Mouse (Mus musculus) lung, postnatal 14 days (tissue): ENCODE measurements around the gene Elovl5.
"Not testable (repeated sequence)": the region's sequence is repeated elsewhere in the genome, so short reads cannot be mapped to it uniquely, and the experiment has no call there.

Experiments
- DNase-seq: peaks from one replicate; pipeline ENCODE4 v3.0.0; 2021

Elovl5 gene

DNA sequence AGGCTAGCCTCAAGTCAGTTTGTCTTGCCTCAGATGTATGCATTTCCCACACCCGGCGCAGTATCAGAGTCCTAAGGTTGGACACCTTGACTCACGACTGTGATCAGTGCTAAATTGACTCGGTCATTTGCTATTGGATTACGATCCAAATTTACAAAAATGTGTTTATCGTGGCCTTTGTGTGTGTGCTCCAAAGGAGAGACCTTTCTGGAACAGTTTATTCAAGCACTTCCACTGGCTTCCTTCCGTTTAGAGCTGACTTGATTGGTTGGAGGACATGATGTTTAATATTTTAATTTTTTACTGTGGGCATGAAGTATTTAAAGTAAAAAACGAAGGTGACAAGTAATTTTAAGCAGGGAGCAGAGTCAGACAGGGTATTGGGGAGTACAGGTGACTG, 38.8 kb downstream of the Elovl5 start:
- DNase-seq, result no peak

- no peak for DNase-seq
Measured at GRCm38 (mm10) chr9:77958327-77958726, 41.2 kb downstream of the Elovl5 start.

GRCm38 (mm10) chr9:77959759-77960158, 42.6 kb downstream of the Elovl5 start:
- no peak for DNase-seq

- no peak for DNase-seq
Measured at GRCm38 (mm10) chr9:77961350-77961749, 44.2 kb downstream of the Elovl5 start.

GRCm38 (mm10) chr9:77964084-77964483, 46.9 kb downstream of the Elovl5 start:
- DNase-seq, result no peak

- no peak for DNase-seq
Measured at GRCm38 (mm10) chr9:77965287-77965686, 48.1 kb downstream of the Elovl5 start.

DNA sequence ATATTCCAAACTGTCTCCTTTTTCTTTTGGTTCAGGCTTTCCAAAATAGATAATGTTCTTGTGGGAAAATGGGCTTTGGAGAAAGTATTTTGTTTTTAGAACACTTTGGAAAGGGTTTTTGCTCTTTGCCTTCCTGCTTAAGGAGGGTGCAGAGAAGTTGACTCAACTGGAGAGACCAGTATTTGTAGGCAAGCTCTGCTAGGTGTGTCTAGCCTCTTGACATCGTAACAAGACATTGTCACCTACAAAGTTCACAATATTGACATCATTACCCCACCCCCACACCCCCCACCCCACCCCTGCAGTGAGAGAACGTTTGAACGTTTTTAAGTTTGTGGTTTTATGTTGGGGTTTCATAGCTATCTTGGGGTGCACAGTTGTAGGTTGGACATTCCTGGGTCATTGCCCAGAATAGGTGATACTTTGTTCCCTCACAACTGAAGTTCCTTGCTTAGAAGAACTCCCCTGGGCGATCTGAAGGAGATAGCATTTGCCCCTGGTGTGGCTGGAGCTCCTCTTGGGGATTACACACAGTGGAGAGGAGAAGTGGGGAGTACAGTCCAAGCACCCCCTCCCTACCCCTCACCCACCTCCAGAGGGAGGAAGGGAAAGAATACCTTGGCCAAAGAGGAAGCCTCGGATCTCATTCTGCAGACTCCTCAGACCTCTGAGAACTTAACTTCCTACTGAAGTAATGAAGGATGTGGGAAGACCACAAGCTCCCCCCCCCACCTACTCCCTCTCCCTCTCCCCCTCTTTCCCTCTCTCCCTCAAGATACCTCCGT, 48.8 kb downstream of the Elovl5 start:
- DNase-seq, result no peak

GRCm38 (mm10) chr9:77966861-77967260, 49.7 kb downstream of the Elovl5 start:
- DNase-seq, result peak; percentile 55

- no peak for DNase-seq
Measured at GRCm38 (mm10) chr9:77967584-77968163, 50.5 kb downstream of the Elovl5 start.

DNA sequence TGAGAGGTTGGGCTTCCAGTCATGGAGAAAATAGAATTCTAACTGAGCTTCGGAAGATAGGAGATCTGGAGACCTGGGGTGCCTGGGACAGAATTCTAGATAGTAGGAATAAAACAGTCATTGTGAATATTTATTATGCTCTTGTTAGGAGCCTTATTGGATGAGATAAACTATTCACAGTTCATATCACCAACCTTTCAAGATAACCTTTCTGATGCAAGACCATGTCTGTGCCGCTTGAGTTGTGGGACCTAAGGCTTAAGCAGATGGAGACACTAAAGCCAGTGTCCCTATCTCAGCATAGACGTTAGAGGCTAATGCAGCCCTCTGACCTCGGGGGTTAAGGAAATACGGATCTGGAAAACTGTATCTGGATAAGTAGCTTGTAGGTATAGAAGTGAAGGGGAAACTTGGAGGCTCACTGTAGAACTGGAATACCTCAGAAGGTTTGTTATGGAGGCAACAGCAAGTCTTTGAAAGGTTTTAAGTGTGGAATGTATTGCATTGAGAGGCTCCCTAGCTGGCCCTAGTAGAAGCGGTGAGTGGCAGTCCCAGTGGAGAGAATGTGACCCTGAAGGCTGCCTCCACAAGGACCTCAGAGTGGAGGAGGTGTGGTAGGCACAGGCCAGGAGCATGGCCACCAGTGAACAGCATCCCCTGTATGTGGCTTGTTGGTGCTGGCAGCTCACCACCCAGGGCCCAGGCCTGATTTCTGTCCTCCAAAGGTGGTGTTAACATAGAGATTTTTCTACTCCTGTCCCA, 52.2 kb downstream of the Elovl5 start:
- no peak for DNase-seq

DNA sequence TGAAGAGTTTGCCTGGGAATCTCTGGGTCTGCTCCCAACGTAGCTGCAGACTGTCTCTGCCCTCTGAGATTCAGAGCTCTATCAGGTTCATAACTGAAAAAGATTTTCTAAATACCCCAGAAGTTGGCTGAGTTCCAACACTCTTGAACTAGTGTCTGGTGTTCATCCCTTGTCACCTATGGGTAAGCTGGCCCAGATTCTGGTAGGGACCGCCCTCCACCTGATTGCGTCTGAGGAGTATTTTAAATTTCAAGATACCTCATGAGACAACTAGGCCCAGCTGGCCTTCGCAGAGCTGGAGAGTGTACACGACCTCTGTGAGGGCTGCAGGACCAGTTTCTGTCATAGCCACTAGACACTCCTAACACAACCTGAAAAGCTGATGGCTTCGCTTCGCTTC, 61.8 kb downstream of the Elovl5 start:
- DNase-seq, result no peak

- no peak for DNase-seq
Measured at GRCm38 (mm10) chr9:77982616-77983015, 65.5 kb downstream of the Elovl5 start.

DNA sequence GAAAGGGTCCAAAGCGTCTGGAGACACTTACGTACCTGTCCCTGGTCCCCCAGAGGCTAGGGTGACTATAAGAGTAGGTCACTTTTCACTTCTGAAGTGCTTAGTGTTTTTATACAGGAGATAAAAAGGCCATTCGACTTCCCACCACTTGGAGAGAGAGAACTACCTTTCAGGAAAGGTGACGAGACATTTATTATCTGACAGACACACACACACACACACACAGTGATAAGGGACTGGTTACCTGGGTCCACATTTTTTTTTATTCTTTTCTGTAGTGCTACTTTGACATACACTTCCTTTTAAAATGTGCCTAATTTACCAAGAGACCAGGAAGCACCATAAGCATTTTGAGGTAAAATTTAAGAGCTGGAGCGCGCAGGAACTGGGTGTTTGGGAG, 66.4 kb downstream of the Elovl5 start:
- DNase-seq, result no peak

- no peak for DNase-seq
Measured at GRCm38 (mm10) chr9:77986153-77986795, 69.1 kb downstream of the Elovl5 start.

GRCm38 (mm10) chr9:77989626-77990025, 72.5 kb downstream of the Elovl5 start:
- no peak for DNase-seq

DNA sequence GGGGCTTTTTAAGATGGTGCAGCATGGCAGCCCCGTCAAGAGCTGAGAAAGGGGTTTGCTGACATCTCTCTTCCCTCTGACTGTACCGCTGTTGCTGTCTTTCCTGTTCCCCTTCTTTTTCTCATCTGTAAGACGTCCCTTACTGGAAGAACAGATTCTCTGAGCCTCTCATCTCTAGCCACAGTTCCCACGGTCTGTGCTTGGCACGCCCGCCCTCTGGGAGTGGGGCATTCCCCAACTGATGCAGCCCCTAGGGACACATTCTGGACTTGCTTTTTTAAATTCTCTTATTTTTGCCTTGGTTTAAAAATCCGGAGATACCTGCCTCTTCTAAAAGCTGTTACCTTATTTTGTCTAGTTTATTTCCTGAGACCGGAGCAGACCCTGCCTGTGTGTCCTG, 73.1 kb downstream of the Elovl5 start:
- DNase-seq, result no peak

- DNase-seq, result no peak
Measured at GRCm38 (mm10) chr9:77991650-77992049, 74.5 kb downstream of the Elovl5 start.

- DNase-seq, result no peak
Measured at GRCm38 (mm10) chr9:77992276-77992675, 75.1 kb downstream of the Elovl5 start.

GRCm38 (mm10) chr9:77993101-77993500, 75.9 kb downstream of the Elovl5 start:
- DNase-seq, result no peak

GRCm38 (mm10) chr9:77993538-77994255, 76.5 kb downstream of the Elovl5 start:
- not testable (repeated sequence) for DNase-seq

DNA sequence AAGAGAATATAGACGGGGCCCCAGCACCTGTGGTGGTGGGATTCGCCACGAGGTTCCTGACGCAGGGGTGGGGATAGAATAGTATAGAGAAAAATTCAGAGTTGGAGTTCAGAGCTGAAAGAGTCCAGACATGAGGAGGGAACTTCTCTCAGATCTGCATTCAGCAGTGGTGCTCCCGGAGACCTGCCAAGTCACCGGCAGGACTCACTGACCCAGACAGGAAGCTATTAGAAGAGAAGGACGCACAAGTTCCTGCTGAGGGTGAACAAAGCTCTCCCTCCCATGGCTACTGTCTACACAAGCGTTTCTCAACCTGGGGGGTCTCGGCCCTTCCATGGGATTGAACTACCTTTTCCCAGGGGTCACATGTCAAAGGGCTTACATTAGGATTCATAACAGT, 78.1 kb downstream of the Elovl5 start:
- no peak for DNase-seq

DNA sequence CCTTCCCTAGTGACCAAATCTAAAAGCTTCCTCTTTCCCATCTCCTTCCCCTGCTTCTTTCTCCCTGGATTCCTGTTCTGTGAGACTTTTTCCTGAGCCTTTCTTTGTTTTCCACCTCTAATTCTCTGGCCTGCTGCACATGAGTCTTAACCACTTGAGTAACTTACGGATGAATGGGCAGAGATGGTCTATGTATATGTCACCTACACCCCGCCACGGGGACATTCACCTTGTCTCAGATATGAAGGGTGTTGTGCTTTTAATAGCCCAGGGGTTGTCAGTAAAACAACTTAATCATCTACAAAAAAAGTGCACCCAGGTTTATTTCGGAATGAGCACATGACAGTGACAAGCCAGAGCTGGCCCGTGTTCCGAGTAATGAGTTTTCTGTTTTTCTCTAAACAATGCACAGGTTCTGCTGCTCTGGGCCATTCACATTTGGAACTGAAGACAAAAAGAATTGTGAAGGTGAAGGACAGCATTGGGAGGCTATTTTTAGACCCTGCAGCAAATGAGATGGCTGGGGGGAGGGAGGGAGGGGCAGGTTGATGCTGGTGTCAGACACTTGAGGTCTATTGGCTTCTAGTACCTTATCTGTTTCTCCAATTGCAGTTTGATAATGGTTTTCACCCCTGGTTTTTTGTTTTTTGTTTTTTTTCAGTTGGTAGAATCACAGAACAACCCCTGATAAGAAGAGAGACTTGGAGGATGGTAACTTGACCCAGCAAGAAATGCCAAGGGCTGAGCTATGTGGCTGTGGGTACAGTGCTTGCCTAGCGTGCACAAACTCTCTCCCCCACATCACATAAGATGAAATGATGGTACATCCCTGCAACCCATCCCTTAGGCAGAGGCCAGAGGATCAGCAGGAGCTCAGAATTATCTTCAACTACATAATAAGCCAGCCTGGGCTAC, 83.7 kb downstream of the Elovl5 start:
- DNase-seq, result no peak
